Mouse (Mus musculus): ENCODE results near the gene St3gal4. TPM values are rescaled to one million over a fixed set of nuclear protein-coding genes. Genes with fewer than 3 reads are reported as not detected.

The St3gal4 gene
- polyA plus RNA-seq, 1 experiment = 54.9 TPM

- peaks cover 25% of the 10 kb centered on the region for H3K4me1 ChIP-seq (ENCODE audit: control insufficient read depth, insufficient read depth, low read length)
- H3K27ac ChIP-seq (ENCODE audit: control insufficient read depth, insufficient read depth, low read depth, low read length, poor library complexity) = peak overlapping the region; percentile 50
- WGBS = 82% methylated on average over 8 of the region's 8 CpGs
- TF ChIP-seq POLR2A (IDR thresholded peaks at IDR 0.05; ENCODE audit: borderline replicate concordance, control insufficient read depth, low read depth, low read length) (no peak), CTCF (IDR thresholded peaks at IDR 0.05; ENCODE audit: control insufficient read depth, insufficient read depth, low read length) (no peak)
- H3K4me3 ChIP-seq (replicated peaks; ENCODE audit: control insufficient read depth, low read depth, low read length) = no peak overlapping the region
These were observed 5.5 kb upstream of the St3gal4 start for GRCm38 (mm10) chr9:35124678-35124955.

- Histone ChIP-seq H3K4me1 (ENCODE audit: control insufficient read depth, insufficient read depth, low read length) (peaks cover 25% of the 10 kb centered on the region), H3K4me3 (replicated peaks; ENCODE audit: control insufficient read depth, low read depth, low read length) (no peak overlapping the region), H3K27ac (ENCODE audit: control insufficient read depth, insufficient read depth, low read depth, low read length, poor library complexity) (peak overlapping the region; percentile 85)
- 9% methylated on average over 11 of the region's 11 CpGs for WGBS
- no peak for TF ChIP-seq POLR2A (IDR thresholded peaks at IDR 0.05; ENCODE audit: borderline replicate concordance, control insufficient read depth, low read depth, low read length)
- no peak for TF ChIP-seq CTCF (IDR thresholded peaks at IDR 0.05; ENCODE audit: control insufficient read depth, insufficient read depth, low read length)
These were observed 5.0 kb upstream of the St3gal4 start for GRCm38 (mm10) chr9:35123804-35124677.

- H3K4me3 ChIP-seq (replicated peaks; ENCODE audit: control insufficient read depth, low read depth, low read length) = no peak overlapping the region
- peaks cover 25% of the 10 kb centered on the region for H3K4me1 ChIP-seq (ENCODE audit: control insufficient read depth, insufficient read depth, low read length)
- no peak for TF ChIP-seq CTCF (IDR thresholded peaks at IDR 0.05; ENCODE audit: control insufficient read depth, insufficient read depth, low read length)
- no peak for TF ChIP-seq POLR2A (IDR thresholded peaks at IDR 0.05; ENCODE audit: borderline replicate concordance, control insufficient read depth, low read depth, low read length)
- peak overlapping the region; percentile 85 for H3K27ac ChIP-seq (ENCODE audit: control insufficient read depth, insufficient read depth, low read depth, low read length, poor library complexity)
- 26% methylated on average over 2 of the region's 2 CpGs for WGBS
These were observed 4.4 kb upstream of the St3gal4 start for GRCm38 (mm10) chr9:35123456-35123803.

- no peak overlapping the region for H3K4me3 ChIP-seq (replicated peaks; ENCODE audit: control insufficient read depth, low read depth, low read length)
- 33% methylated on average over 5 of the region's 5 CpGs for WGBS
- peaks cover 25% of the 10 kb centered on the region for H3K4me1 ChIP-seq (ENCODE audit: control insufficient read depth, insufficient read depth, low read length)
- H3K27ac ChIP-seq (ENCODE audit: control insufficient read depth, insufficient read depth, low read depth, low read length, poor library complexity) = peak overlapping the region; percentile 85
- TF ChIP-seq POLR2A (IDR thresholded peaks at IDR 0.05; ENCODE audit: borderline replicate concordance, control insufficient read depth, low read depth, low read length) = no peak
- TF ChIP-seq CTCF (IDR thresholded peaks at IDR 0.05; ENCODE audit: control insufficient read depth, insufficient read depth, low read length) = no peak
These were observed 3.6 kb upstream of the St3gal4 start for GRCm38 (mm10) chr9:35122551-35123266.

GRCm38 (mm10) chr9:35118563-35118962, 505 bp downstream of the St3gal4 start:
- H3K4me1 ChIP-seq (ENCODE audit: control insufficient read depth, insufficient read depth, low read length) = peaks cover 15% of the 10 kb centered on the region
- no peak overlapping the region; the same call in 1 of the 2 replicates for H3K27ac ChIP-seq (ENCODE audit: control insufficient read depth, insufficient read depth, low read depth, low read length, poor library complexity)
- WGBS = 48% methylated on average over 2 of the region's 2 CpGs
- H3K4me3 ChIP-seq (replicated peaks; ENCODE audit: control insufficient read depth, low read depth, low read length) = peak overlapping the region; percentile 19
- TF ChIP-seq POLR2A (IDR thresholded peaks at IDR 0.05; ENCODE audit: borderline replicate concordance, control insufficient read depth, low read depth, low read length) = no peak
- TF ChIP-seq CTCF (IDR thresholded peaks at IDR 0.05; ENCODE audit: control insufficient read depth, insufficient read depth, low read length) = no peak

GRCm38 (mm10) chr9:35117384-35118295, 1.4 kb downstream of the St3gal4 start:
- Histone ChIP-seq H3K4me3 (replicated peaks; ENCODE audit: control insufficient read depth, low read depth, low read length) (peak overlapping the region; percentile 77), H3K27ac (ENCODE audit: control insufficient read depth, insufficient read depth, low read depth, low read length, poor library complexity) (peak overlapping the region; percentile 83), H3K4me1 (ENCODE audit: control insufficient read depth, insufficient read depth, low read length) (peaks cover 8% of the 10 kb centered on the region)
- no peak for TF ChIP-seq CTCF (IDR thresholded peaks at IDR 0.05; ENCODE audit: control insufficient read depth, insufficient read depth, low read length)
- no peak for TF ChIP-seq POLR2A (IDR thresholded peaks at IDR 0.05; ENCODE audit: borderline replicate concordance, control insufficient read depth, low read depth, low read length)
- WGBS = 4% methylated on average over 15 of the region's 15 CpGs

GRCm38 (mm10) chr9:35116391-35117381, 2.4 kb downstream of the St3gal4 start:
- Histone ChIP-seq H3K4me3 (replicated peaks; ENCODE audit: control insufficient read depth, low read depth, low read length) (peak overlapping the region; percentile 77), H3K4me1 (ENCODE audit: control insufficient read depth, insufficient read depth, low read length) (peaks cover 5% of the 10 kb centered on the region; the same call in 1 of the 2 replicates), H3K27ac (ENCODE audit: control insufficient read depth, insufficient read depth, low read depth, low read length, poor library complexity) (peak overlapping the region; percentile 83)
- peak; percentile 88 for TF ChIP-seq POLR2A (IDR thresholded peaks at IDR 0.05; ENCODE audit: borderline replicate concordance, control insufficient read depth, low read depth, low read length)
- TF ChIP-seq CTCF (IDR thresholded peaks at IDR 0.05; ENCODE audit: control insufficient read depth, insufficient read depth, low read length) = no peak
- WGBS = under 1% methylated on average over 82 of the region's 84 CpGs

Measured in bone marrow, adult 2 months (tissue).